Mouse (Mus musculus) urinary bladder, postnatal 25 days (tissue): ENCODE measurements around the gene Aicda.
"Not testable (repeated sequence)": the region's sequence is repeated elsewhere in the genome, so short reads cannot be mapped to it uniquely, and the experiment has no call there.

Experiments
- DNase-seq: peaks from one replicate; pipeline ENCODE4 v3.0.0; 2022; ENCODE audit warnings: low spot score

Aicda gene

GRCm38 (mm10) chr6:122553606-122554005, at the start of gene Aicda:
Gene Aicda (plus strand): TSS chr6:122553801.
- DNase-seq, result no peak

- no peak for DNase-seq
These were observed 48.6 kb upstream of the Aicda start for GRCm38 (mm10) chr6:122505041-122505440.

DNA sequence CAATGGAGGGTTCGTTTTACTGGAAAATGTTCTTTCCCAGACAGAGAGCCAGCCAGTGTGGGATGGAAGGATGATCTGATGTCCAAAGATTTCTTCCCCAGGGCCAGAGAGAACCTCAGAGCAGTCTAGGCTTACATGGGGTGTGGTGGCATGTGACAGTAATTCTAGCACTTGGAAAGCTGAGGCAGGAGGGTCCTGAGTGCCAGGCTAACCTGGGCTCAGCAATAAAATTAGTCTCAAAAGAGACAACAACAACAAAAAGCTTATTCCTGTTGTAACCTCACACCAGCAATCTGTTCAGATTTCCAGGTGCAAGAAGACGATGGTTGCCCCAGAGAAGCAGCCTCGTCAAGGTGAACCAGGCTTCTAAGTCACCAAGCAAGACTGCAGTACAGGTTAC, 48.1 kb upstream of the Aicda start, which contains the start of gene Mfap5:
Gene Mfap5, plus strand, starts transcription at position 301 of the 400 bp plus-strand sequence.
- DNase-seq, result no peak

DNA sequence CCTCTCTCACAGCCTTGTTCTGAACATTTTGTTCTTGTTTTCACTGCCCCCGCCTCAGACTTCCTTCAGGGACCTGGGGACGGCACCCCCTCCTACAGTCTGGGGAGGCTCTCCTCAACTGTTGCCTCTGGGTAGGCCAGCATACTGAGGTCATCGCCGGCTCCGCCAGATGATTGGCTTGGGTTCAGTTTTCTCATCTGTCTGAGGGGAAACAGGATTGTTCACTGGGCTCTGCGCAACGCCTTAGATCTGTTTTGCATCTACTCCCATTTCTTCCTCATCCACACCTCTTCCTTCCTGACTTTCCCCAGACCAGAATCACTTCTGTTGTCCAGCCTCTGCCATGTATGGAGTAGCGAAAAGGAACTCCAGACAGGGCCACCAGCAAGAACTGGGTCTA, 45.1 kb upstream of the Aicda start:
- DNase-seq, result no peak

- DNase-seq, result no peak
These were observed 40.4 kb upstream of the Aicda start for GRCm38 (mm10) chr6:122512914-122513878.

DNA sequence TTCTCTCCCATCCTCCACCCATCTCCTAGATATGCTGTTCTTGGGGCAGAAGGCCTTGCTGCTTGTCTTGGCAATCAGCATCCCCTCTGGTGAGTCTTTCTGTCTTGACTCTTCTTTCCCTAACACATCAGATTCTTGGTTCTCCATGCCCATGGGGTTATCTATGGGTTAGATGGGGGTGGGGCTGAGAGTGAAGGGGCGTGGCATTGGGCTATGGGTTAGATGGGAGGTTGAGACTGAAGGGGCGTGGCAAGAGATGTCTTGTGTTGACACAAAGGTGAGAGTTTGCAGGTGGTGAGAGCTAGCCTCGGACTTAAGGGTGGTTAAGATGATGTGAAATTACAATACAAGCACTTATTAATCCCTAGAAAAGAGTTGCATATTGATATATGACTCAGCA, 39.3 kb upstream of the Aicda start:
- DNase-seq, result no peak

GRCm38 (mm10) chr6:122515762-122516161, 37.8 kb upstream of the Aicda start:
- not testable (repeated sequence) for DNase-seq

GRCm38 (mm10) chr6:122517668-122518067, 35.9 kb upstream of the Aicda start:
- no peak for DNase-seq

DNA sequence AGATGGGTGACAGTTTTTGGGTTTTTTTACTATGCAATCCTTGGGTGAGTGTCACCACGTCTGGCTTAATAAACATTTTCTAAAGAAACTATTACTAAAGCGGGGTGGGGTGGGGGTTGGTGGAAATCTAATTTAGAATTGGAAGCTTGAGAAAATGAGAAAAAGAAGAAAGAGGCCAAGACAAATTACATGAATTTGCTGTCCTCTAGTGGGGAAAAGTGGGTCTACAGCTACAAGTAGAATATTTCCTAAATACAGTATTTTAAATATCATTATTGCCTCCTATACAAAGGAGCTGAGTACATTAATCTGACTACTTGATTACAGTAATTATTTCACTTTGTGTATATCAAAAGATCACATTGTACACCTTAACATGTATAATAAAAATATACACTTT, 34.2 kb upstream of the Aicda start:
- DNase-seq, result no peak

GRCm38 (mm10) chr6:122522595-122522994, 31.0 kb upstream of the Aicda start:
- DNase-seq, result no peak

DNA sequence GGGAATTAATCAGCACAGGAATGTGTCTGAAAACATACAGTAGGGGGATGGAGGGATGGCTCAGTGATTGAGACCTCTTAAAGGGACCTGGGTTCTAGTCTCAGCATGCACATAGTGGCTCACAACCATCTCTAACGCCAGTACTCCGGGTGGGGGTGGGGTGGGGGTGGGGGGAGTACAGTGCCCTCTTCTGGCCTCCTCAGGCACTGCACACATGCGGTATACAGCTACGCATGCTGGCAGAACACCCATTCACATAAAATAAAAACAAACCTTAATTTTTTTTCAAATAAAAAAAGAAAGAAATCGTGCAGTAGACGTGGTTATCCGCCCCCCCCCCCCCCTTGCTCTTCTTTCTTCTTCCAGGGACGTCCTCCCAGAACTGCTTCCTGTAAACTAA, 30.3 kb upstream of the Aicda start:
- no peak for DNase-seq

DNA sequence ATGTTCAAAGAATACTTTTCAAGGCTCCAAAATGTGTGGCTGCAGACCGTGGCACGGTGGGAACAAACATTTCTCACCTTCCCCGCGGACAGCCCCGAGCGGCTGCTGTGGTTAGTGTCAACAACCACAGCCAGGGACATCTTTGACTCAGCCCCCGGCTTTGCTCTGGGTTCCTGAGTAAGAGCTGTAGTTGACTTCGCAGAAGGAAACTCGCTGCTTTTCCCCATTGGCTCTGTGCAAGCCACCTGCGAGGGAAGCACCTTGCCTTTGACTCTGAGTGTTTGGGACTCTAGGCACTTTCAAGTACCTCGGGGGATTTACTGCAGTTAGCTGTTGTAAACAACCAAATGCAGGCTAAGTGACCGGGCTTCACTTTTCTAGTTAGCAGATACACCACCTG, 26.0 kb upstream of the Aicda start:
- DNase-seq, result no peak

DNA sequence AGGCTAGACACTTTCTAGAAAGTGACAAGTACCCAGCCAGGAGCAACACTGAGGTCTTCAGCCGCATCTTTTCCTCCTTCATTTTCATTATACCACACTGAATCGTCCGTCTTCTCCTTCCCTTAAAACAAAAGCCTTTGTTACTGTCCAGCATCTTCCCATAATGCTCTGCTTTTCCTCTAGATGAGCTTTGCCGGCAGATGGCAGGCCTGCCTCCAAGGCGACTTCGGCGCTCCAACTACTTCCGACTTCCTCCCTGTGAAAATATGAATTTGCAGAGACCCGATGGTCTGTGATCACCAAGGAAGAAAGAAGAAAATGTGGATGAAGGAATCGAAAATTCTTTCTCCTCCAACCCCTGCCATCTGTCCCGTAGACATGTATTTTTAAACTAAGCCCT, 25.5 kb upstream of the Aicda start:
- no peak for DNase-seq

DNA sequence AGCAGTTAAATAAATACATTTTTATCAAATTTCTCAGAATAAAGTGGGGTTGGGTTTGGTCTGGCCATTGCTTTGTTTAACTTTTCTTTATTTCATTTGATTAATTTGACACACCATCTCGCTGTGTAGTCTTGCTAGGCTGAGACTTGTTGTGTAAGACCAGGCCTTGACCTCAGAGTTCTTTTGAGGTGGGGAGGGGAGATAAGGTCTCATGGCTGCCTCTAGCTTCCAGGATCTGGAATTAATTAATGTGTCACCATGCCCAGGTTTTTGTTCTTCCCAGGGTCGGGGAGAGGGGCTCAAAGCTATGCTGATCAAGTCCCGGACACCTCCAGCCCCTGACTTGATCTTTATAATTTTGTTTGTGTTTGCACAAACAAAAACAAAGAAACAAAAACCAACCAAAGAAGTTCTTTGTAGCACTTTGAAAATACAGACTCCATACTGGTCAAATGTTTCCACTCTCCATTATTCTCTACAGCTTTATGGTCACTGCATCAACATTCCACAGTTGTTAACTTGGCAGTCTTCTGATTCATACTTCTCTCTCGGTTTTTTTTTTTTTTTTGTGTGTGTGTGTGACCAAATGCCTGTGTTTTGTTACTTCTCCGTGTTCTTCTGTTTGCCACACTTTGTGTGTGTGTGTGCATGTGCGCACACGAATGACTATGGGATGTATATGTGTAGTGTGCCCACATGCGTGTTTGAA, 22.0 kb upstream of the Aicda start:
- no peak for DNase-seq

DNA sequence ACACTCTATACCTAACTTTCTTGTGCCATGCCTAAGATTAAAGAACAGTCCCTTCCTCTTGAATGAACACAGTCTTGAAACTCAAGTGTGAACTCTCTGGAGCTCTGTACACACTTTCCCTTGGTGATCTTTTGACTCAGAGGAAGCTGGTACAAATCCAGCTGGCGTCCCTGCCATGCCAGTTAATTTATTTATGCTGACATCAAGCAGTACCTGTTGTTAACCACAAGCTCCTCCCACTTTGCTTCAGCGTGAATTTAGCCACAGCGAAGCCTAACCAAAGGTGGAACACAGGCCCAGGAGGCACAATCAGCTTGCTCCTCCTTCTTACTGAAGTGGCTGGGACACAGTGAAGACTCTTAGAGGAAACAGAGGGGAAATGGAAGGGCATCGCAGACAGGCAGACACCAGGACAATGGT, 20.7 kb upstream of the Aicda start:
- DNase-seq, result no peak

DNA sequence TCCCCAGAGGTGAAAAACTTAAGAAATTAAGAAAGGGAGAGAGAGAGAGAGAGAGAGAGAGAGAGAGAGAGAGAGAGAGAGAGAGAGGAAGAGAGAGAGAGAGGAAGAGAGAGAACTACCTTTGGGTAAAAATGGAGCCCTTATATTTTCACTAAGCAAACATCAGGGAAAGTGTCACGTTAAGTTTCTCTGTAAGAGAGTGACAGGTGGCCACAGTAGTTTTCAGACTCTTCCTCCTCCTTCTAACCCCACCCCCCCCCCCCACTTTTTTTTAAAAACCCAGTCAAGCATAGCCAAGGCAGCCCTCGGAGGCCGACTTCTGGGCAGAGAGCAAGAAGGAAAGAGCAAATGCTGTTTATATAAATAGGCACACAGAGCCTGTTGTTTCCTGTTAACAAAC, 19.6 kb upstream of the Aicda start:
- no peak for DNase-seq

GRCm38 (mm10) chr6:122539564-122539963, 14.0 kb upstream of the Aicda start:
- DNase-seq, result no peak

- DNase-seq, result not testable (repeated sequence)
These were observed 11.1 kb upstream of the Aicda start for GRCm38 (mm10) chr6:122542459-122542858.

- no peak for DNase-seq
These were observed 10.0 kb upstream of the Aicda start for GRCm38 (mm10) chr6:122543574-122543973.

DNA sequence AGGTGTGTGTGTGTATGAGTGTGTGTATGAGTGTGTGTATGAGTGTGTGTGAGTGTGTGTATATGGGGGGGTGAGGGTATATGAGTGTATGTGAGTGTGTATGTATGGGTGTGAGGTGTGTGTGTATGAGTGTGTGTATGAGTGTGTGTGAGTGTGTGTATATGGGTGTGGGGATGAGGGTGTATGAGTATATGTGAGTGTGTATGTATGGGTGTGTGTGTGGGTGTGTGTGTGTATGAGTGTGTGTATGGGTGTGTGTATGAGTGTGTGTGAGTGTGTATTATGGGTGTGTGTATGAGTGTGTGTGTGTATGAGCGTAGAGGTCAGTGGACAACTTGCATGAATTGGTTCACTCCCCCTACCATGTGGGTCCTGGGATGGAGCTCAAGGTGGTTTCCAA, 8.9 kb upstream of the Aicda start:
- DNase-seq, result no peak

- no peak for DNase-seq
These were observed 8.2 kb upstream of the Aicda start for GRCm38 (mm10) chr6:122545289-122545882.

GRCm38 (mm10) chr6:122545948-122546347, 7.7 kb upstream of the Aicda start:
- DNase-seq, result no peak

GRCm38 (mm10) chr6:122554102-122554501, 501 bp downstream of the Aicda start:
- DNase-seq, result no peak
